Mouse (Mus musculus): Measurements from ENCODE around the gene Gm20823. TPM values are rescaled to one million over a fixed set of nuclear protein-coding genes. Genes with fewer than 3 reads are reported as not detected.
"Not testable (repeated sequence)": the region's sequence is repeated elsewhere in the genome, so short reads cannot be mapped to it uniquely, and the experiment has no call there.

The Gm20823 gene
- total RNA-seq (2021): not detected

- intact Hi-C loops (cut with DNase I); DNase-seq (ENCODE audit: low spot score): not testable (repeated sequence)
These were observed at the start of gene Gm20823 for GRCm38 (mm10) chrY:62464745-62465144. Gene Gm20823 (minus strand): TSS chrY:62464845.

Measured in heart, postnatal 25 days (tissue).